Mouse (Mus musculus): Measurements from ENCODE around the gene 1700025G04Rik.

Gene 1700025G04Rik

GRCm38 (mm10) chr1:151995948-151996697 lies 93.8 kb downstream of the 1700025G04Rik start:
- no peak for DNase-seq (ENCODE audit: low read depth, low spot score)

- no peak for DNase-seq (ENCODE audit: low read depth, low spot score)
Observed at GRCm38 (mm10) chr1:151994271-151994670, 95.7 kb downstream of the 1700025G04Rik start.

GRCm38 (mm10) chr1:151991505-151991904 lies 98.4 kb downstream of the 1700025G04Rik start:
- DNase-seq (ENCODE audit: low read depth, low spot score) = peak; percentile 42

GRCm38 (mm10) chr1:151990615-151991014 lies 99.3 kb downstream of the 1700025G04Rik start:
- no peak for DNase-seq (ENCODE audit: low read depth, low spot score)

GRCm38 (mm10) chr1:151988713-151989112 lies 101.2 kb downstream of the 1700025G04Rik start:
- no peak for DNase-seq (ENCODE audit: low read depth, low spot score)

- no peak for DNase-seq (ENCODE audit: low read depth, low spot score)
Observed at GRCm38 (mm10) chr1:151988066-151988465, 101.9 kb downstream of the 1700025G04Rik start.

- DNase-seq (ENCODE audit: low read depth, low spot score) = no peak
Observed at GRCm38 (mm10) chr1:151986024-151986778, 103.7 kb downstream of the 1700025G04Rik start.

- no peak for DNase-seq (ENCODE audit: low read depth, low spot score)
Observed at GRCm38 (mm10) chr1:151985056-151985455, 104.9 kb downstream of the 1700025G04Rik start.

GRCm38 (mm10) chr1:151983991-151984390 lies 105.9 kb downstream of the 1700025G04Rik start:
- no peak for DNase-seq (ENCODE audit: low read depth, low spot score)

GRCm38 (mm10) chr1:151980498-151980897 lies 109.4 kb downstream of the 1700025G04Rik start:
- no peak for DNase-seq (ENCODE audit: low read depth, low spot score)

GRCm38 (mm10) chr1:151979803-151980456 lies 110.0 kb downstream of the 1700025G04Rik start:
- DNase-seq (ENCODE audit: low read depth, low spot score) = no peak

GRCm38 (mm10) chr1:151978751-151979150 lies 111.2 kb downstream of the 1700025G04Rik start:
- DNase-seq (ENCODE audit: low read depth, low spot score) = peak; percentile 33

- DNase-seq (ENCODE audit: low read depth, low spot score) = peak; percentile 55
Observed at GRCm38 (mm10) chr1:151977596-151977995, 112.3 kb downstream of the 1700025G04Rik start.

- no peak for DNase-seq (ENCODE audit: low read depth, low spot score)
Observed at GRCm38 (mm10) chr1:151976850-151977249, 113.1 kb downstream of the 1700025G04Rik start.

GRCm38 (mm10) chr1:151975418-151976379 lies 114.2 kb downstream of the 1700025G04Rik start:
- DNase-seq (ENCODE audit: low read depth, low spot score) = no peak

- no peak for DNase-seq (ENCODE audit: low read depth, low spot score)
Observed at GRCm38 (mm10) chr1:151974887-151975286, 115.0 kb downstream of the 1700025G04Rik start.

GRCm38 (mm10) chr1:151974424-151974823 lies 115.5 kb downstream of the 1700025G04Rik start:
- no peak for DNase-seq (ENCODE audit: low read depth, low spot score)

- no peak for DNase-seq (ENCODE audit: low read depth, low spot score)
Observed at GRCm38 (mm10) chr1:151973110-151973700, 116.7 kb downstream of the 1700025G04Rik start.

GRCm38 (mm10) chr1:151971581-151971980 lies 118.3 kb downstream of the 1700025G04Rik start:
- no peak for DNase-seq (ENCODE audit: low read depth, low spot score)

GRCm38 (mm10) chr1:151968126-151968525 lies 121.8 kb downstream of the 1700025G04Rik start:
- DNase-seq (ENCODE audit: low read depth, low spot score) = no peak

GRCm38 (mm10) chr1:151964811-151965210 lies 125.1 kb downstream of the 1700025G04Rik start:
- DNase-seq (ENCODE audit: low read depth, low spot score) = no peak

All from ZHBTc4 (cell line).